Mouse (Mus musculus) macrophage (primary cell): ENCODE results near the gene Adamts12. TPM values are rescaled to one million over a fixed set of nuclear protein-coding genes. Genes with fewer than 3 reads are reported as not detected.

Source experiments
- H3K27ac ChIP-seq: fragments of 350-480 bp; formaldehyde crosslinking; 2 replicates; pipeline ENCODE4 v1.9.0; 2021
- H3K36me3 ChIP-seq: fragments of 350-480 bp; formaldehyde crosslinking; 2 replicates; pipeline ENCODE4 v1.9.0; 2021; ENCODE audit errors: inconsistent target
- H3K4me3 ChIP-seq: fragments of 350-480 bp; formaldehyde crosslinking; 2 replicates; pipeline ENCODE4 v1.9.0; 2021; ENCODE audit errors: inconsistent target
- H3K79me2 ChIP-seq: fragments of 350-480 bp; formaldehyde crosslinking; 2 replicates; pipeline ENCODE4 v1.9.0; 2021; ENCODE audit errors: inconsistent target
- WGBS: methylation state at CpG from one replicate; pipeline ENCODE4 v1.1.7; 2026; ENCODE audit warnings: inconsistent platforms; ENCODE audit not compliant: missing documents; 5-methylcytosine and 5-hydroxymethylcytosine counted together
- polyA plus RNA-seq: library from polyadenylated mRNA; stranded (reverse); fragments of 250-400 nt; gene quantifications from 3 replicates; pipeline ENCODE4 v1.2.4, GENCODE M21; 2018; ENCODE audit warnings: inconsistent platforms

Adamts12 gene
- polyA plus RNA-seq, 1 experiment from 2014 or later = 0.01 TPM

- no peaks in the 10 kb centered on the region for H3K36me3 ChIP-seq
- WGBS = 89% methylated on average over 2 of the region's 2 CpGs
- no peak overlapping the region for H3K4me3 ChIP-seq
- no peak overlapping the region for H3K27ac ChIP-seq
- no peaks in the 10 kb centered on the region for H3K79me2 ChIP-seq
These were observed 176.7 kb downstream of the Adamts12 start for GRCm38 (mm10) chr15:11241288-11241687.

- Histone ChIP-seq H3K27ac (no peak overlapping the region), H3K79me2 (no peaks in the 10 kb centered on the region), H3K4me3 (no peak overlapping the region), H3K36me3 (no peaks in the 10 kb centered on the region)
- 70% methylated on average over 1 of the region's 1 CpGs for WGBS
These were observed 181.8 kb downstream of the Adamts12 start for GRCm38 (mm10) chr15:11246402-11246801.

- Histone ChIP-seq H3K79me2 (no peaks in the 10 kb centered on the region), H3K36me3 (no peaks in the 10 kb centered on the region), H3K27ac (no peak overlapping the region), H3K4me3 (no peak overlapping the region)
- 95% methylated on average over 6 of the region's 6 CpGs for WGBS
These were observed 214.9 kb downstream of the Adamts12 start for GRCm38 (mm10) chr15:11279273-11280080.

GRCm38 (mm10) chr15:11280689-11281264, 216.2 kb downstream of the Adamts12 start:
- H3K27ac ChIP-seq = no peak overlapping the region
- H3K79me2 ChIP-seq = no peaks in the 10 kb centered on the region
- 88% methylated on average over 6 of the region's 6 CpGs for WGBS
- H3K4me3 ChIP-seq = no peak overlapping the region
- no peaks in the 10 kb centered on the region for H3K36me3 ChIP-seq

- no peaks in the 10 kb centered on the region for H3K79me2 ChIP-seq
- no peaks in the 10 kb centered on the region for H3K36me3 ChIP-seq
- H3K4me3 ChIP-seq = no peak overlapping the region
- H3K27ac ChIP-seq = no peak overlapping the region
These were observed 218.6 kb downstream of the Adamts12 start for GRCm38 (mm10) chr15:11283171-11283570.

- H3K36me3 ChIP-seq = no peaks in the 10 kb centered on the region
- no peak overlapping the region for H3K4me3 ChIP-seq
- H3K79me2 ChIP-seq = no peaks in the 10 kb centered on the region
- 97% methylated on average over 3 of the region's 3 CpGs for WGBS
- H3K27ac ChIP-seq = no peak overlapping the region
These were observed 223.2 kb downstream of the Adamts12 start for GRCm38 (mm10) chr15:11287780-11288179.

GRCm38 (mm10) chr15:11292246-11292645, 227.7 kb downstream of the Adamts12 start:
- no peak overlapping the region for H3K27ac ChIP-seq
- H3K79me2 ChIP-seq = no peaks in the 10 kb centered on the region
- no peak overlapping the region for H3K4me3 ChIP-seq
- no peaks in the 10 kb centered on the region for H3K36me3 ChIP-seq
- WGBS = 85% methylated on average over 5 of the region's 5 CpGs

GRCm38 (mm10) chr15:11295016-11295415, 230.4 kb downstream of the Adamts12 start:
- 89% methylated on average over 6 of the region's 6 CpGs for WGBS
- Histone ChIP-seq H3K36me3 (no peaks in the 10 kb centered on the region), H3K79me2 (no peaks in the 10 kb centered on the region), H3K27ac (no peak overlapping the region), H3K4me3 (no peak overlapping the region)

GRCm38 (mm10) chr15:11297960-11298359, 233.4 kb downstream of the Adamts12 start:
- Histone ChIP-seq H3K27ac (no peak overlapping the region), H3K4me3 (no peak overlapping the region), H3K36me3 (no peaks in the 10 kb centered on the region), H3K79me2 (no peaks in the 10 kb centered on the region)
- 99% methylated on average over 4 of the region's 4 CpGs for WGBS

GRCm38 (mm10) chr15:11317077-11317476, 252.5 kb downstream of the Adamts12 start:
- Histone ChIP-seq H3K4me3 (no peak overlapping the region), H3K79me2 (no peaks in the 10 kb centered on the region), H3K27ac (no peak overlapping the region), H3K36me3 (no peaks in the 10 kb centered on the region)
- 93% methylated on average over 3 of the region's 3 CpGs for WGBS

- Histone ChIP-seq H3K4me3 (no peak overlapping the region), H3K27ac (no peak overlapping the region), H3K36me3 (no peaks in the 10 kb centered on the region), H3K79me2 (no peaks in the 10 kb centered on the region)
- WGBS = 63% methylated on average over 8 of the region's 8 CpGs
These were observed 255.9 kb downstream of the Adamts12 start for GRCm38 (mm10) chr15:11320481-11320880.

- no peaks in the 10 kb centered on the region for H3K36me3 ChIP-seq
- 92% methylated on average over 7 of the region's 7 CpGs for WGBS
- H3K27ac ChIP-seq = no peak overlapping the region
- no peaks in the 10 kb centered on the region for H3K79me2 ChIP-seq
- no peak overlapping the region for H3K4me3 ChIP-seq
These were observed 275.0 kb downstream of the Adamts12 start for GRCm38 (mm10) chr15:11339467-11340180.

- WGBS = 90% methylated on average over 3 of the region's 3 CpGs
- Histone ChIP-seq H3K4me3 (no peak overlapping the region), H3K79me2 (no peaks in the 10 kb centered on the region), H3K36me3 (no peaks in the 10 kb centered on the region), H3K27ac (no peak overlapping the region)
These were observed 291.3 kb downstream of the Adamts12 start for GRCm38 (mm10) chr15:11355865-11356264.

- no peak overlapping the region for H3K27ac ChIP-seq
- H3K4me3 ChIP-seq = no peak overlapping the region
- H3K79me2 ChIP-seq = no peaks in the 10 kb centered on the region
- WGBS = 100% methylated on average over 2 of the region's 2 CpGs
- H3K36me3 ChIP-seq = no peaks in the 10 kb centered on the region
These were observed 292.9 kb downstream of the Adamts12 start for GRCm38 (mm10) chr15:11357501-11357900.

- H3K27ac ChIP-seq = no peak overlapping the region
- no peak overlapping the region for H3K4me3 ChIP-seq
- no peaks in the 10 kb centered on the region for H3K36me3 ChIP-seq
- WGBS = 92% methylated on average over 1 of the region's 1 CpGs
- H3K79me2 ChIP-seq = no peaks in the 10 kb centered on the region
These were observed 296.3 kb downstream of the Adamts12 start for GRCm38 (mm10) chr15:11360888-11361287.
